Mouse (Mus musculus): ENCODE measurements around the gene Aasdh. TPM values are rescaled to one million over a fixed set of nuclear protein-coding genes. Genes with fewer than 3 reads are reported as not detected.

The Aasdh gene
- polyA plus RNA-seq, 1 experiment from 2014 or later = 22.1 TPM

GRCm38 (mm10) chr5:76855829-76856600 lies 49.3 kb downstream of the Aasdh start:
- WGBS = 24% methylated on average over 25 of the region's 25 CpGs
- no peaks in the 10 kb centered on the region for H3K4me1 ChIP-seq (ENCODE audit: control insufficient read depth, insufficient read depth, low read length)
- H3K4me2 ChIP-seq (ENCODE audit: low read depth, low read length) = no peak overlapping the region
- 0 out of 2 replicates have a peak, but pooled peaks cover 3% of the 10 kb centered on the region for H3K27me3 ChIP-seq (ENCODE audit: control insufficient read depth, insufficient read depth, low read length)
- no peak overlapping the region for H3K9ac ChIP-seq (replicated peaks; ENCODE audit: low read depth, low read length)
- no peak for ATAC-seq (ENCODE audit: low read depth)
- H3K27ac ChIP-seq (ENCODE audit: low read depth, low read length) = no peak overlapping the region
- peaks cover 18% of the 10 kb centered on the region; the same call in 1 of the 2 replicates for H3K36me3 ChIP-seq (ENCODE audit: control insufficient read depth, insufficient read depth, low read length)
- no peaks in the 10 kb centered on the region for H3K9me3 ChIP-seq (ENCODE audit: control insufficient read depth, low read length)
- H3K4me3 ChIP-seq (ENCODE audit: low read depth, low read length) = no peak overlapping the region

GRCm38 (mm10) chr5:76853549-76853948 lies 51.8 kb downstream of the Aasdh start:
- Histone ChIP-seq H3K9me3 (ENCODE audit: control insufficient read depth, low read length) (no peaks in the 10 kb centered on the region), H3K27ac (ENCODE audit: low read depth, low read length) (no peak overlapping the region), H3K4me3 (ENCODE audit: low read depth, low read length) (no peak overlapping the region), H3K9ac (replicated peaks; ENCODE audit: low read depth, low read length) (no peak overlapping the region), H3K27me3 (ENCODE audit: control insufficient read depth, insufficient read depth, low read length) (0 out of 2 replicates have a peak, but pooled peaks cover 3% of the 10 kb centered on the region), H3K4me2 (ENCODE audit: low read depth, low read length) (no peak overlapping the region), H3K4me1 (ENCODE audit: control insufficient read depth, insufficient read depth, low read length) (no peaks in the 10 kb centered on the region; the same call in 1 of the 2 replicates), H3K36me3 (ENCODE audit: control insufficient read depth, insufficient read depth, low read length) (peaks cover 12% of the 10 kb centered on the region; the same call in 1 of the 2 replicates)
- peak; percentile 91 for ATAC-seq (ENCODE audit: low read depth)
- WGBS = 11% methylated on average over 10 of the region's 10 CpGs

GRCm38 (mm10) chr5:76851316-76851715 lies 54.0 kb downstream of the Aasdh start:
- 0 out of 2 replicates have a peak, but pooled peaks cover 5% of the 10 kb centered on the region for H3K36me3 ChIP-seq (ENCODE audit: control insufficient read depth, insufficient read depth, low read length)
- H3K4me3 ChIP-seq (ENCODE audit: low read depth, low read length) = no peak overlapping the region
- H3K4me2 ChIP-seq (ENCODE audit: low read depth, low read length) = no peak overlapping the region
- 0 out of 2 replicates have a peak, but pooled peaks cover 3% of the 10 kb centered on the region for H3K27me3 ChIP-seq (ENCODE audit: control insufficient read depth, insufficient read depth, low read length)
- no peak for ATAC-seq (ENCODE audit: low read depth)
- H3K9me3 ChIP-seq (ENCODE audit: control insufficient read depth, low read length) = no peaks in the 10 kb centered on the region
- WGBS = 84% methylated on average over 4 of the region's 4 CpGs
- H3K27ac ChIP-seq (ENCODE audit: low read depth, low read length) = no peak overlapping the region
- no peaks in the 10 kb centered on the region; the same call in 1 of the 2 replicates for H3K4me1 ChIP-seq (ENCODE audit: control insufficient read depth, insufficient read depth, low read length)
- no peak overlapping the region for H3K9ac ChIP-seq (replicated peaks; ENCODE audit: low read depth, low read length)

- Histone ChIP-seq H3K9me3 (ENCODE audit: control insufficient read depth, low read length) (no peaks in the 10 kb centered on the region), H3K4me2 (ENCODE audit: low read depth, low read length) (no peak overlapping the region), H3K27me3 (ENCODE audit: control insufficient read depth, insufficient read depth, low read length) (no peaks in the 10 kb centered on the region), H3K27ac (ENCODE audit: low read depth, low read length) (no peak overlapping the region), H3K9ac (replicated peaks; ENCODE audit: low read depth, low read length) (no peak overlapping the region), H3K36me3 (ENCODE audit: control insufficient read depth, insufficient read depth, low read length) (no peaks in the 10 kb centered on the region), H3K4me3 (ENCODE audit: low read depth, low read length) (no peak overlapping the region), H3K4me1 (ENCODE audit: control insufficient read depth, insufficient read depth, low read length) (peaks cover 9% of the 10 kb centered on the region; the same call in 1 of the 2 replicates)
- no peak for ATAC-seq (ENCODE audit: low read depth)
- 90% methylated on average over 6 of the region's 6 CpGs for WGBS
Observed at GRCm38 (mm10) chr5:76847106-76847505, 58.2 kb downstream of the Aasdh start.

GRCm38 (mm10) chr5:76844618-76845186 lies 60.6 kb downstream of the Aasdh start:
- WGBS = 50% methylated on average over 14 of the region's 14 CpGs
- H3K4me2 ChIP-seq (ENCODE audit: low read depth, low read length) = no peak overlapping the region
- no peaks in the 10 kb centered on the region for H3K9me3 ChIP-seq (ENCODE audit: control insufficient read depth, low read length)
- no peak overlapping the region for H3K9ac ChIP-seq (replicated peaks; ENCODE audit: low read depth, low read length)
- no peak overlapping the region for H3K4me3 ChIP-seq (ENCODE audit: low read depth, low read length)
- ATAC-seq (ENCODE audit: low read depth) = no peak; the same call in 1 of the 2 replicates
- peak overlapping the region; percentile 48; the same call in 1 of the 2 replicates for H3K27ac ChIP-seq (ENCODE audit: low read depth, low read length)
- no peaks in the 10 kb centered on the region for H3K36me3 ChIP-seq (ENCODE audit: control insufficient read depth, insufficient read depth, low read length)
- H3K4me1 ChIP-seq (ENCODE audit: control insufficient read depth, insufficient read depth, low read length) = peaks cover 9% of the 10 kb centered on the region; the same call in 1 of the 2 replicates
- H3K27me3 ChIP-seq (ENCODE audit: control insufficient read depth, insufficient read depth, low read length) = no peaks in the 10 kb centered on the region

- H3K4me1 ChIP-seq (ENCODE audit: control insufficient read depth, insufficient read depth, low read length) = peaks cover 9% of the 10 kb centered on the region; the same call in 1 of the 2 replicates
- H3K4me2 ChIP-seq (ENCODE audit: low read depth, low read length) = no peak overlapping the region
- H3K9me3 ChIP-seq (ENCODE audit: control insufficient read depth, low read length) = no peaks in the 10 kb centered on the region
- H3K4me3 ChIP-seq (ENCODE audit: low read depth, low read length) = no peak overlapping the region
- H3K36me3 ChIP-seq (ENCODE audit: control insufficient read depth, insufficient read depth, low read length) = no peaks in the 10 kb centered on the region
- H3K9ac ChIP-seq (replicated peaks; ENCODE audit: low read depth, low read length) = no peak overlapping the region
- H3K27ac ChIP-seq (ENCODE audit: low read depth, low read length) = peak overlapping the region; percentile 28; the same call in 1 of the 2 replicates
- 85% methylated on average over 9 of the region's 9 CpGs for WGBS
- ATAC-seq (ENCODE audit: low read depth) = peak; percentile 16; the same call in 1 of the 2 replicates
- H3K27me3 ChIP-seq (ENCODE audit: control insufficient read depth, insufficient read depth, low read length) = no peaks in the 10 kb centered on the region
Observed at GRCm38 (mm10) chr5:76843851-76844419, 61.4 kb downstream of the Aasdh start.

GRCm38 (mm10) chr5:76843448-76843847 lies 61.9 kb downstream of the Aasdh start:
- 17% methylated on average over 4 of the region's 4 CpGs for WGBS
- peak overlapping the region; percentile 16; the same call in 1 of the 2 replicates for H3K27ac ChIP-seq (ENCODE audit: low read depth, low read length)
- peaks cover 9% of the 10 kb centered on the region; the same call in 1 of the 2 replicates for H3K4me1 ChIP-seq (ENCODE audit: control insufficient read depth, insufficient read depth, low read length)
- no peaks in the 10 kb centered on the region for H3K36me3 ChIP-seq (ENCODE audit: control insufficient read depth, insufficient read depth, low read length)
- ATAC-seq (ENCODE audit: low read depth) = no peak
- H3K27me3 ChIP-seq (ENCODE audit: control insufficient read depth, insufficient read depth, low read length) = no peaks in the 10 kb centered on the region
- H3K4me2 ChIP-seq (ENCODE audit: low read depth, low read length) = no peak overlapping the region
- no peak overlapping the region for H3K9ac ChIP-seq (replicated peaks; ENCODE audit: low read depth, low read length)
- no peaks in the 10 kb centered on the region for H3K9me3 ChIP-seq (ENCODE audit: control insufficient read depth, low read length)
- H3K4me3 ChIP-seq (ENCODE audit: low read depth, low read length) = no peak overlapping the region

GRCm38 (mm10) chr5:76841859-76842258 lies 63.5 kb downstream of the Aasdh start:
- ATAC-seq (ENCODE audit: low read depth) = no peak
- no peaks in the 10 kb centered on the region for H3K27me3 ChIP-seq (ENCODE audit: control insufficient read depth, insufficient read depth, low read length)
- H3K9ac ChIP-seq (replicated peaks; ENCODE audit: low read depth, low read length) = no peak overlapping the region
- 90% methylated on average over 2 of the region's 2 CpGs for WGBS
- H3K27ac ChIP-seq (ENCODE audit: low read depth, low read length) = no peak overlapping the region
- H3K4me3 ChIP-seq (ENCODE audit: low read depth, low read length) = no peak overlapping the region
- no peak overlapping the region for H3K4me2 ChIP-seq (ENCODE audit: low read depth, low read length)
- no peaks in the 10 kb centered on the region for H3K36me3 ChIP-seq (ENCODE audit: control insufficient read depth, insufficient read depth, low read length)
- no peaks in the 10 kb centered on the region for H3K9me3 ChIP-seq (ENCODE audit: control insufficient read depth, low read length)
- H3K4me1 ChIP-seq (ENCODE audit: control insufficient read depth, insufficient read depth, low read length) = peaks cover 9% of the 10 kb centered on the region; the same call in 1 of the 2 replicates

All from neural tube, embryonic 14.5 days (tissue).